In the genomic region with DNA sequence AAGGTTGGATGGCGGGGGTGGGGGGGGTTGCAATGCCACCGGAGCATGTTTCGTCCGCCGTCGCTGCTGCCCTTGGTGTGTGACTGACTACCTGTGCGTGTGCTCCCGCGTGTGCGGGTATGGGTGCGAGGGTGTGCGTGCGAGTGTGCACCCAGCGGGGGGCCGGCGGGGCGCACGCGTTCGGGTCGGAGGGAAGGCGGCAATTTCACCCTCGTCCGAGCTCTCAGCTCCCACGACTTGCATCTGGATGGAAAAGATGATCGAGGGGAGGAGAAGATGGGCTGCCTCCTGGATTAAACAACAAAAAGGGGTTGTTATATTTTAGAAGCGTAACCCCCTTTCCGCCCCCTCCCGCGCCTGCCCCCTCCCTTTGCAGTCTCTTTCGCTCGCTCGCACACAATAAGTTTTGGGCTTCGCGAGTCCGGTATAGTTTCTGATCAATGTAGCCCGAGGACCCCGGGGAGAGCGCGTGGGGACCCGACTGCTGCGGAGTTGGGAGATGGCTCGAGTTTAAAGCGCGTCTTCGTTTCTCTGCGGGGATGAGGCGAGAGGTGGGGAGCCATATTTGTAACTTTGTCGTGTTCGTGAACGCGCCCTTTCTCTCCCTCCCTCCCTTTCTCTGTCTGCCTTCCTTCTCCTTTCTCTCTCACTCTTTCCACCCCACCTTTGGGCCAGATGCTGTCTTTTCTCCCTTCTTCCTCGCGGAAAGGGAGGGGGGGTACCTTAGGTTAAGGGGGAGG, we compare ENCODE assay signal across 8 mouse cellular contexts. TPM values are rescaled to one million over a fixed set of nuclear protein-coding genes. Genes with fewer than 3 reads are reported as not detected.
DNase-seq lines count a peak whose midpoint lies in the region; ATAC-seq and TF ChIP-seq lines count a peak whose summit lies in the region.

No protein-coding gene starts in this region.

- in situ Hi-C loops in CH12.LX (cut with MboI; ENCODE audit: low pct_ligation_motif_present, low pct_unique_long_range_greater_than_20kb, low sequenced_read_pairs): no loop called here

- DNase-seq in cerebellum, adult 11-12 months: peak; percentile 72
- no peak for DNase-seq in cerebellum, adult 11 months
- DNase-seq in CH12.LX (ENCODE audit: extremely low read depth): peak; percentile 51
- peak; percentile 61 for DNase-seq in embryo, embryonic 10 days (ENCODE audit: low spot score)
- peak; percentile 44 for DNase-seq in heart, postnatal 4 days

- no peak for TF ChIP-seq RAD21 in CH12.LX (IDR thresholded peaks at IDR 0.05; ENCODE audit: low read depth, low read length)

- dilution Hi-C loops in CH12.LX (cut with MboI; ENCODE audit: extremely low pct_ligation_motif_present, extremely low pct_unique_long_range_greater_than_20kb, low sequenced_read_pairs): no loop called here

- no peak for ATAC-seq in liver, embryonic 12.5 days
- no peak; the same call in 1 of the 2 replicates for ATAC-seq in neural tube, embryonic 14.5 days (ENCODE audit: low read depth)
- ATAC-seq in erythroid progenitor cell, adult 5-6 weeks (replicated peaks; ENCODE audit: low FRiP score, poor library complexity, severe bottlenecking): no peak

- peak overlapping the region; percentile 8; the same call in 1 of the 2 replicates for H3K4me2 ChIP-seq in CH12.LX (ENCODE audit: insufficient read depth, low read depth, poor library complexity, severe bottlenecking)
- peak overlapping the region; percentile 90 for H3K4me2 ChIP-seq in liver, embryonic 12.5 days
- H3K4me2 ChIP-seq in neural tube, embryonic 14.5 days (ENCODE audit: low read depth, low read length): peak overlapping the region; percentile 77

- H3K79me2 ChIP-seq in CH12.LX (replicated peaks; ENCODE audit: control insufficient read depth, extremely low read depth, insufficient read depth, poor library complexity, severe bottlenecking): peaks cover 77% of the 10 kb centered on the region

- H3K4me3 ChIP-seq in CH12.LX (replicated peaks in 1 of 3; ENCODE audit: low read depth in 2 of 3, low read length in 2 of 3, poor library complexity in 1 of 3): peak overlapping the region; percentile 91 to 100 (median 92)
- H3K4me3 ChIP-seq in liver, embryonic 12.5 days: peak overlapping the region; percentile 87
- peak overlapping the region; percentile 87 for H3K4me3 ChIP-seq in neural tube, embryonic 14.5 days (ENCODE audit: low read depth, low read length)

- WGBS in liver, embryonic 12.5 days (ENCODE audit: insufficient replicate concordance): under 1% methylated on average over 52 of the region's 54 CpGs
- under 1% methylated on average over 52 of the region's 54 CpGs for whole genome bisulfite sequencing in neural tube, embryonic 14.5 days

- no peaks in the 10 kb centered on the region for H3K9me3 ChIP-seq in CH12.LX (replicated peaks; ENCODE audit: low read length)
- no peaks in the 10 kb centered on the region for H3K9me3 ChIP-seq in liver, embryonic 12.5 days (replicated peaks)
- no peaks in the 10 kb centered on the region for H3K9me3 ChIP-seq in neural tube, embryonic 14.5 days (ENCODE audit: control insufficient read depth, low read length)

- peak; percentile 15; the same call in 1 of the 2 replicates for TF ChIP-seq POLR2A in CH12.LX (IDR thresholded peaks at IDR 0.05; ENCODE audit: low read depth, low read length)

- H3K27ac ChIP-seq in CH12.LX (ENCODE audit: insufficient read depth, low read depth): peak overlapping the region; percentile 88
- peak overlapping the region; percentile 94 for H3K27ac ChIP-seq in liver, embryonic 12.5 days
- peak overlapping the region; percentile 99 for H3K27ac ChIP-seq in neural tube, embryonic 14.5 days (ENCODE audit: low read depth, low read length)

- TF ChIP-seq CTCF in CH12.LX (conservative IDR thresholded peaks at IDR 0.05 in 1 of 2, IDR thresholded peaks at IDR 0.05 in 1 of 2; ENCODE audit: low read depth in 2 of 2, low read length in 2 of 2): no peak

- TF ChIP-seq EP300 in CH12.LX (IDR thresholded peaks at IDR 0.05; ENCODE audit: low read length): no peak

- peak overlapping the region; percentile 95 for H3K9ac ChIP-seq in CH12.LX (ENCODE audit: insufficient read depth, low read depth)
- H3K9ac ChIP-seq in liver, embryonic 12.5 days: peak overlapping the region; percentile 88
- H3K9ac ChIP-seq in neural tube, embryonic 14.5 days (replicated peaks; ENCODE audit: low read depth, low read length): peak overlapping the region; percentile 99

- peaks cover 5 to 12% of the 10 kb centered on the region in 2 experiments for H3K4me1 ChIP-seq in CH12.LX (ENCODE audit: control insufficient read depth in 1 of 2, insufficient read depth in 2 of 2)
- peaks cover 48% of the 10 kb centered on the region for H3K4me1 ChIP-seq in liver, embryonic 12.5 days
- H3K4me1 ChIP-seq in neural tube, embryonic 14.5 days (ENCODE audit: control insufficient read depth, insufficient read depth, low read length): peaks cover 24% of the 10 kb centered on the region

- H3K36me3 ChIP-seq in CH12.LX (replicated peaks in 1 of 2; ENCODE audit: control insufficient read depth in 1 of 2, insufficient read depth in 1 of 2, low read length in 1 of 2): peaks cover 3 to 10% of the 10 kb centered on the region in 2 experiments
- no peaks in the 10 kb centered on the region for H3K36me3 ChIP-seq in liver, embryonic 12.5 days
- H3K36me3 ChIP-seq in neural tube, embryonic 14.5 days (ENCODE audit: control insufficient read depth, insufficient read depth, low read length): no peaks in the 10 kb centered on the region

- no peaks in the 10 kb centered on the region for H3K27me3 ChIP-seq in CH12.LX (replicated peaks)
- no peaks in the 10 kb centered on the region; the same call in 1 of the 2 replicates for H3K27me3 ChIP-seq in liver, embryonic 12.5 days (replicated peaks)
- no peaks in the 10 kb centered on the region for H3K27me3 ChIP-seq in neural tube, embryonic 14.5 days (ENCODE audit: control insufficient read depth, insufficient read depth, low read length)

TF ChIP-seq in CH12.LX, 34 proteins besides CTCF, POLR2A, EP300 and RAD21:
- 0 out of 2 replicates have a peak, but pooled peaks have one; percentile 32 for TF ChIP-seq TBP (conservative IDR thresholded peaks at IDR 0.05; ENCODE audit: low read depth, low read length)
- 0 out of 2 replicates have a peak, but pooled peaks have one; percentile 13 for TF ChIP-seq ETS1 (conservative IDR thresholded peaks at IDR 0.05; ENCODE audit: low read depth, low read length)
- TF ChIP-seq ZNF384 (IDR thresholded peaks at IDR 0.05; ENCODE audit: low read depth, low read length): no peak
- TF ChIP-seq CHD1 (IDR thresholded peaks at IDR 0.05; ENCODE audit: low read depth, low read length): peak; percentile 34
- no peak for TF ChIP-seq TCF12 (IDR thresholded peaks at IDR 0.05; ENCODE audit: low read depth, low read length)
- TF ChIP-seq ELF1 (IDR thresholded peaks at IDR 0.05; ENCODE audit: low read depth, low read length): no peak
- TF ChIP-seq GABPA (IDR thresholded peaks at IDR 0.05; ENCODE audit: insufficient replicate concordance, low read depth, low read length): no peak
- peak; percentile 53 for TF ChIP-seq MAZ (IDR thresholded peaks at IDR 0.05; ENCODE audit: low read depth, low read length)
- no peak for TF ChIP-seq IRF4 (IDR thresholded peaks at IDR 0.05; ENCODE audit: low read depth, low read length)
- TF ChIP-seq MYC (IDR thresholded peaks at IDR 0.05; ENCODE audit: low read depth, low read length): peak; percentile 44; the same call in 1 of the 2 replicates
- TF ChIP-seq NRF1 (IDR thresholded peaks at IDR 0.05; ENCODE audit: low read depth, low read length): 0 out of 2 replicates have a peak, but pooled peaks have one; percentile 15
- peak; percentile 56 for TF ChIP-seq BHLHE40 (IDR thresholded peaks at IDR 0.05; ENCODE audit: low read depth, low read length)
- TF ChIP-seq MAFK (IDR thresholded peaks at IDR 0.05; ENCODE audit: insufficient replicate concordance, low read length): no peak
- 0 out of 2 replicates have a peak, but pooled peaks have one; percentile 12 for TF ChIP-seq ZMIZ1 (IDR thresholded peaks at IDR 0.05; ENCODE audit: low read depth, low read length)
- peak; percentile 56 for TF ChIP-seq MXI1 (IDR thresholded peaks at IDR 0.05; ENCODE audit: low read depth, low read length)
- TF ChIP-seq E2F4 (IDR thresholded peaks at IDR 0.05; ENCODE audit: insufficient replicate concordance, low read depth, low read length): no peak
- TF ChIP-seq SIN3A (IDR thresholded peaks at IDR 0.05; ENCODE audit: low read length): no peak
- peak; percentile 44; the same call in 1 of the 2 replicates for TF ChIP-seq NELFE (IDR thresholded peaks at IDR 0.05; ENCODE audit: low read depth, low read length)

RNA-seq across cellular contexts. Expression of a gene that starts 0.8 kb away (rescaled TPM):
- total RNA-seq in CH12.LX (2012; rRNA removed) (585 and 608 TPM in 2 replicates), CH12.LX (2014; rRNA removed) (809 and 869 TPM in 2 replicates)
- polyA plus RNA-seq in CH12.LX (2012; ENCODE audit: insufficient read length, low read depth): 1,207 and 1,391 TPM in 2 replicates
- total RNA-seq in heart, postnatal 4 days (2021): 100 to 1,000 TPM; 255 to 279 TPM
- 112 and 122 TPM in 2 replicates for polyA plus RNA-seq in liver, embryonic 12.5 days (2016; fragmentation: Nextera tagmentation; extraction: Ambion mirVana)
- polyA plus RNA-seq in neural tube, embryonic 14.5 days (2014; fragmentation: Nextera tagmentation; extraction: Ambion mirVana): 69.7 and 77.4 TPM in 2 replicates
- 114 and 141 TPM in 2 replicates for total RNA-seq in erythroid progenitor cell, adult 5-6 weeks (2015; ENCODE audit: low replicate concordance)
- total RNA-seq in erythroid progenitor cell, adult 5-6 weeks (2017; ENCODE audit: low replicate concordance): 101 and 162 TPM in 2 replicates

RNA-seq across cellular contexts. Expression of a gene that starts 59.9 kb away (rescaled TPM):
- total RNA-seq in CH12.LX (2012; rRNA removed) (not detected in 2 replicates), CH12.LX (2014; rRNA removed) (not detected in 2 replicates)
- polyA plus RNA-seq in CH12.LX (2012; ENCODE audit: insufficient read length, low read depth): not detected in 2 replicates
- not detected for total RNA-seq in heart, postnatal 4 days (2021)
- not detected in 2 replicates for polyA plus RNA-seq in liver, embryonic 12.5 days (2016; fragmentation: Nextera tagmentation; extraction: Ambion mirVana)
- polyA plus RNA-seq in neural tube, embryonic 14.5 days (2014; fragmentation: Nextera tagmentation; extraction: Ambion mirVana): not detected in 2 replicates
- not detected in 2 replicates for total RNA-seq in erythroid progenitor cell, adult 5-6 weeks (2015; ENCODE audit: low replicate concordance)
- not detected in 2 replicates for total RNA-seq in erythroid progenitor cell, adult 5-6 weeks (2017; ENCODE audit: low replicate concordance)

Comparison
In these comparisons a context has a peak if more than half of its experiments do, and no peak if none do; other contexts are left out.
1. H3K4me2 ChIP-seq: peak in every context shown above with its lines; median percentile 90 in liver, embryonic 12.5 days; 77 in neural tube, embryonic 14.5 days; 8 in CH12.LX.